Mouse (Mus musculus) left cerebral cortex, adult 8-10 months (tissue): ENCODE data around the gene Pir. TPM values are rescaled to one million over a fixed set of nuclear protein-coding genes. Genes with fewer than 3 reads are reported as not detected.

Source experiments
- DNase-seq, 2 experiments: peaks; one replicate each; pipeline ENCODE4 v3.0.0; 2022; ENCODE audit warnings: low spot score in 2 of 2
- total RNA-seq, 4 experiments: library from RNA; stranded (reverse); gene quantifications; 2 replicates each; pipeline ENCODE4 v1.2.4; 2022

The Pir gene
- total RNA-seq, 4 experiments from 2014 or later, result 8.9 to 11.1 (median 10.4) TPM

DNA sequence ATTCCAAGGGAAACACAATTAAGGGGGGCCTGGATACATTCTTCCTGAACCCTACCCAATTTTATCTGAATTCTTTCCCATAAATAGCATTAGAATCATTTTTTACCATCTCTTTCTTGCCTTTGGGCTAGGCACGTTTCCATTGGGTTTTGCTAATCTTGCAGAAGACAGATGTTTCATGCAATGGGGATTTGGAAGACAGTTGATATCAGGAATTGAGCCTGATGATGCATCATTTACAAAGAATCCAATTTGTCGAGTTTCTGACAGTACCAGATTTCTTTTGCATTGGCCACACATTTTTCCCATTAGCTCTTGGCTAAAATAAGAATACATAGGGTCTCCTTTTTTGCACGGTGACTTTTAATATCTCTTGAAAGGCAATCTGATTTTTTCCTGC is 61.6 kb downstream of the Pir start:
- no peak for DNase-seq

DNA sequence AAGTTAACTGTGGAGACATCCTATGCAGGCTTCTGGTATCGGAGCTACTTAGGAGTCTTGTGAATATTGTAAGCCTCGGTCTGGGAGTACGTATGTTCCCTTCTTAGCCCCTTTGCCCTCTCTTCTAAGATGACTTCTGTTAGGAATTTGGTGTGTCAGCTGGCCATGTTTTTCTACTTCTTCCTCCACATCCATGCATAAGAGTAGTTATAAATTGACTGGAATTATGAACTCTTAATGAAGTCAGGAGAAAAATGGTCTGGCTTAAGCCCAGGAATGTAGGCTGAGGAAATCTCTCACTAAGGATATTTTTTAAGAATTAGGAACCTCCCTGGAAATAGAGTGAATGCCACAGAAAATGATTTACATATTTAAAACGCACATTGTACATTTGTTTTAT is 69.4 kb downstream of the Pir start:
- no peak for DNase-seq

DNA sequence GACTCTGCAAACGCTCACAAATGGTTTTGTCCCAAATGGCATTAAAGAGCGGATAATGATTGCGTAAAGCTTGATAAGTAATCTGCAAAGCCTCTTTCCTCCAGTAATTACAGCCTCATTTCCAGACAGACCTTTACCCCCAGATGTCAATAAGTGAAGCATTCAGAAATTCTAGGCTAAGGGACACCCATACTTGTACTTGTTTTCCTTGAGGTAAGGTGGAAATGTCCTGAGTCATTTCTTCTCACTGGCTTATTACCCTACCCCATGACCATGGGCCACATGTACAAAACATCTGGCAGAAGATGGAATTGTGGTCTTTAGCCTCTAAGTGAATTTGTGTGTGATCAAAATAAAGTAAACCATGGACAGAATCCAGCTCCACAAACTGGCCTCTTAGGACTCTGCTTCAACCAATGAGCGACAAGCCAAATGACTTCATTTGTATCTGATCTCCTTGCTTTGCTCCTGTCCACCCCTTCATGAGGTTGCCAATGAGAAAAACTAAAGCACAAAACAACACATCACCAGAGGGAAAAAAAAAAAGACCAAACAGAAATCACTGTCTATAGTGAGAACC is 76.3 kb downstream of the Pir start:
- no peak for DNase-seq

DNA sequence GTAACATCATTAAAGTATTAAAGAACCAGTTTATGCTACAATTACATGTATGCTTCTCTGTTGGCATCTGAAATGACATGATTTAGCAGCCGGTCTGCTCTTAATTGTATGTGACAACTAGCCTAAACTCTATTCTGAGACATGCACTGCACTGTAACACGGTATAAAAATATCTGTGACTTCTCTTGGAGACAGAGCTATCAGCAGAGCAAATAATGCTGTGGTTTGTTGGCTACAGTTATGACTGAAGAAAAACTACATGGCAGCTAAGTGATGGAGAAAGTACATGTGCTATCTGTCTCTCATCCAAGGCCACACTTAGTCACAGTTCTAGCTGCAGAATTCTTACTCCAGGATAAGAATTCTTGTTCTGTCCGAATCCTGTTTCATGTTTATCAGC is 79.8 kb downstream of the Pir start:
- DNase-seq, result no peak

DNA sequence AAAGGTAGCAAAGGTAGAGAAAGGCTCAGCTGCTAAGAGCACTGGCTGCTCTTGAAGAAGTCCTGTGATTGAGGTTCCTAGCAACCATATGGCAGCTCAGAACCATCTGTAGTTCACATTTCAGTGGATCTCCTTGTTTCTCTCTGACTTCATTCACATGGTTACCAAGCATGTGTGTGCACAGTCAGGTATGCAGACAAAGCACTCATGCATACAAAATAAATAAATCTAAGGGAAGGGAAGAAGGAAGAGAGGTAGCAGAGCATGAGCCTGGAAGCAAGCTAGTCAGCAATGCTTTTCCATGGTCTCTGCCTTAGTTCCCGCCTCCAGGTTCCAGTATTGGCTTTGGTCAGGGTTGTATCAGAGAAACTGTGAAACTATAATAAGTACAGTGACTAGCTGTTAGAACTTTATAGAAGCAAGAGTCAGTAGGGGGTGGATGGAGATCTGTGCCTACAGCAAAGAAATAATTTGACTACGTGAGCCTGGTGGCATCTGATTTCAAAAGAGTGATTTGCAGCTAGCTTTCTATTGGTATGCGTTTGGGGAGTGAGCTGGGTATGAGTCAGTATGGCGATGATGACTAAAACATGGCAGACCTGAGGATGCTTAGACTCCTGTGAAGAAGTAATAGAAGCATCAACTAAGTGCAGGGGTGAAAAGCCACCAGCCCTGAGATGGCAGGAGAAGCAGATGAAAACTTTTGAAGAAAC is 96.1 kb downstream of the Pir start:
- DNase-seq, result no peak

DNA sequence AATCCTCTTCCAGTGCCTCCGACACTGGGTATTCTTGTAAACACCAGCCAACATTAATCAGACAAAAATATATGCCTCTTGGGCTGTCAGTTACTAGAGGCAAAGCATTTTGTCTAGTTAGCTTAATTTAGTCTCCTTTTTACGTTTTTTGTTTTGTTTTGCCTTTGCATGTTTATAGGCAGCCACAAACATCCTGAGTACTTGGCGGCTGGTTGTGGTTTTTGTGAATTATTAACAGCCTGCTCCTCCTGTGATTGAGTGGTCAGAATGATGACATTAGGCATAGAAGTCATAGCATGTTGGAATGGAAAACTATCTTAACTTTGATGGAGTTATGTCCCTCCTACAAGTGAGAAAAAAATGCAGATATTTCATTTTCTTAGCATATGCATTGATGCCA is 101.4 kb downstream of the Pir start:
- no peak for DNase-seq

DNA sequence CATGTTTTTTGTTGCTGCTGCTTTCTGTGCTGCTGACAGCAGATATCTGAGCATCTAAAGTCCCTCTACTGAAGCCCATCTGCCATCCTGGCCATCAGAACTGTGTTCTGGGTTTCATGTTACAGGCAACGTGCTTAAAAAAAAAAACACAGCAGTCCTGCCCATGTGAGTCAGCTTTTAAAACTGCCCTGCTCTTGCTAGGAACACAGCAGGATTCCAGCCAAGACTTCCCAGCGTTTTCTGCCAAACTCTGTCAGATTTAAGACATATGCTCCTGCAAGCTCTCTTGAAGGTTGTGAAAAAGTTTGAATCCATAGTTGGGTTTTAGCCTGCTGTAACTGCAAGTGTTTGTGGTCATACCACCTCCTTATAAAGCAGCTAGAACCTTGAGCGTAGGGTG is 103.9 kb downstream of the Pir start, which contains the start of gene Vegfd:
TSS of gene Vegfd (plus strand) at position 298 of the 400 bp plus-strand sequence.
- DNase-seq, result peak in 1 of 2 experiments; percentile 57

DNA sequence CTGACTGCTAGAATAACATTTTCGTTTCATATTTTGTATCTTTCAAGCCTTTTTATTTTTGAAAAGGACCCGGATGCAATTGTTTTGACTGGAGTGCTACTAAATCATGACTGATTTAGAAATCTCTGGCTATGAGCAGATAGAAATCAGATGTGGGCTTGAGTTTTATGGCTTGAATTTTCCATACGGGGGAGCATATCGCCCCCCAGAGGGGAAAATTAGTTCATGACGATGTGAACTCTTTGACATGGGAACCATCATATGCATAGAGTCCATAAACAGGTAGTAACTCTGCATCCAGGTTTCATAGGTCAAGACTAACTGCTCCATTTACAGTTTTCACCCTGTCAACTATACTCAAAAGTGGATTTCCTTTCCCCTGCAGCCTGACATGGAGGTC is 105.4 kb downstream of the Pir start:
- no peak for DNase-seq

DNA sequence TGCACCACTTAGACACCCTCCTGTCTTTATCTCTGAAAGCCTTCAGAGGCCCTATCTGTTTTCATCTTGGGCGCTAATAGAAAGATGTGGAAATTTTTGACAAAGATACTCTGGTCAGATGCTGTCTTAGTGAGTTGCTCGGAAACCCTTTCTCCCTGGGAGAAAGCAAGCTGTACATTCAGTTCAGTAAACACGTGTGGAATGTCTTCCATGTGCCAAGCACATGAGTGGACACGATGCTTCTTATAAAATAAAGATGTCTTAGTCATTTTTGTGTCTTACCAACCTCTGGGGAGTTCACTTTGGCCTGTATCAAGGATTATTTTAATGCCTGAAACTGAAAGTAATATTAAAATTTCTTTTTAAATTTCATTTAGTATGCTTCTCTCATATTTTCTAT is 110.5 kb downstream of the Pir start:
- DNase-seq, result no peak

DNA sequence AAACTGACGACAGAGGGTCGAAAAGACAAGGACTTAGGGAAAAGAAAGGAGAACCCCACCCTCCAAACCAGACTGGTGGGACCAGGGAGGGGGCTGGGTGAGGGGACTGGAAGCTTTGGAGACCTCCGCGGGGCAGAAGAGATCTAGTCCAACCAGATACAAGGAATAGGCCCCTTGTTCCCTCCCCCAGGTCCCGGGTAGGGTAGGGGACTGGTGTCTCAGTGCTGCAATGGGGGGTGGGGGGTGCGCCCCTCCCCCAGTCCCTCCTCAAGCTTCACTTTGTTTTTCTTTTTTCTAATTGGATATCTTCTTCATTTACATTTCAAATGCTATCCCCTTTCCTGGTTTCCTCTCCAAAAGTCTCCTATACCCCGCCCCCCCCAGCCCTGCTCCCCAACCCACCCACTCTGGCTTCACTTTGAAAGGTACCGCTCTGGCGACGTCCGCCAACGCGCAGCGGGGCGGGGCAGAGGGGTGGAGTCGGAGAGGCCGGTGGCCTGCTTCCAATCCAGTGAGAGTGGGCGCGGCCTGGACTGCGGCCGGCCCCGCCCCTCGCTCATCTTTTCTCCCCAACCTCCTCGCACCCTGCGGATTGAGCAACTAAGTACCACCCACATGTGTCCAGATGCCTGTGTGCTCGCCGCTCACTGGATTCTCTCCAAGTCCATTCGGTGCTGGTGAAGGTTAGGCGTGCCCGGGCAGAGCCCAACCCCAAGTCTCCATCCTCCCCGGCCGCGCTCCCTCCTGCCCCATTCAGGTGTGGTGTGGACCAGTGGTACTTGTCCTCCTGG is 112.6 kb downstream of the Pir start:
- peak; percentile 27 to 66 for DNase-seq

DNA sequence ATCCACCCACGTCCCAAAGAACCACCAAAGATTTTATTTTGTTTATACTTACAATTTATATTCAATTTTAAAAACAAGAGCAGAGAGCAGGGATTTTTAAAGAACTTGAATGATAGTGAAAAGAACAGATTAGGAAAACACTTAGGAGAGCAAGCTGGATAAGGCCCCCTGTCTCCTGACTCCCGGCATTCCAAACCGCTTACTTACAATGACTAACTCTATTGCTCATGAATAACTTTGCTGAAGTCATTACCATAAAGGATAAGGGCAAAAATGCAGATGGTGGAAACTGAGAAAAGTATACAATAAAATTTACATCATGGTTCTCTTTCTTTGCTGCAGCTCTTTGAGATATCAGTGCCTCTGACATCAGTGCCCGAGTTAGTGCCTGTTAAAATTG is 124.9 kb downstream of the Pir start:
- DNase-seq, result no peak

DNA sequence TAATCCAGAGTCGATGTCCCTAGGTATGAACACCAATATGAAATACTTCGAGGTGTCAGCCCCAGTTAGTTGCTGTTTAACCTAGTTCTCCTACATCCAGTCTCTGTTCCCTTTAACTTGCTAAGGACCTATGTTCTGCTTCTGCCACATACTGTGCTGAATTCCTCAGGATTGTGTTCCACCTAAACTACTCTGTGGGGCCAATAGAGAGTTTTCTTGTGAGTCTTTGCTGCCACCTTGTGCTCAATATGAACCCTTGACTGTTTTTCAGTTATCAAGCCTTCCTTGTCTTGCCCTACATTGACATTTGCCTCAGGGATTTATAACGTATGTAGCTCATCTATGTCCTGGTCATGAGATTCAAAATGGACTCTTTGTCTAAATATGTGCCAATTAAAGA is 129.3 kb downstream of the Pir start:
- no peak for DNase-seq

DNA sequence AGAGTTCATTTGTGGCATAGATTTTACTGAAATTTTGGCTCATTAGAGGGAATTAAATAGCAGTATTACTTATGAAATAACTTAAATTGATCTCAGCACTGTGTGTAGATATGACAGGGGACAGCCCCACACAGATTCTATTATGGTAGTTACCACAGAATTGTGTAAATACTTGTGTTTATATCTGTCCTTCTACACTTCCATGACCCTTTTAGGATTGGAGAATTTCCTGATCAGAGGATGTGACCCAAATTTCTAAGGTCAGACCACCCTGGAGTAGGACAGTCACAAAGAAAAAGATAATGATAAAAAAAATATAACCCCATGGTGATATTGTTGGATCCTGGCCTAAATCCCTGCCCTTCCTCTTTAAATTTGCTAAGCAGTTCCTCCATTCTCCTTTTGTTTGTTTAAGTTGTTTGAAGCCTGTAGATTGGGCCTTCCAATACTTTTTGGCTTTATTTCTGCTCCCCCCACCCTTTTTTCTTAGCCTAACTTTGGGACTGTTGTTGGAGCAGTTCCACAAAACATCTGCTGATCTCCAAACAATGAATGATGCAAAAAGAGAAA is 136.0 kb downstream of the Pir start:
- DNase-seq, result no peak

DNA sequence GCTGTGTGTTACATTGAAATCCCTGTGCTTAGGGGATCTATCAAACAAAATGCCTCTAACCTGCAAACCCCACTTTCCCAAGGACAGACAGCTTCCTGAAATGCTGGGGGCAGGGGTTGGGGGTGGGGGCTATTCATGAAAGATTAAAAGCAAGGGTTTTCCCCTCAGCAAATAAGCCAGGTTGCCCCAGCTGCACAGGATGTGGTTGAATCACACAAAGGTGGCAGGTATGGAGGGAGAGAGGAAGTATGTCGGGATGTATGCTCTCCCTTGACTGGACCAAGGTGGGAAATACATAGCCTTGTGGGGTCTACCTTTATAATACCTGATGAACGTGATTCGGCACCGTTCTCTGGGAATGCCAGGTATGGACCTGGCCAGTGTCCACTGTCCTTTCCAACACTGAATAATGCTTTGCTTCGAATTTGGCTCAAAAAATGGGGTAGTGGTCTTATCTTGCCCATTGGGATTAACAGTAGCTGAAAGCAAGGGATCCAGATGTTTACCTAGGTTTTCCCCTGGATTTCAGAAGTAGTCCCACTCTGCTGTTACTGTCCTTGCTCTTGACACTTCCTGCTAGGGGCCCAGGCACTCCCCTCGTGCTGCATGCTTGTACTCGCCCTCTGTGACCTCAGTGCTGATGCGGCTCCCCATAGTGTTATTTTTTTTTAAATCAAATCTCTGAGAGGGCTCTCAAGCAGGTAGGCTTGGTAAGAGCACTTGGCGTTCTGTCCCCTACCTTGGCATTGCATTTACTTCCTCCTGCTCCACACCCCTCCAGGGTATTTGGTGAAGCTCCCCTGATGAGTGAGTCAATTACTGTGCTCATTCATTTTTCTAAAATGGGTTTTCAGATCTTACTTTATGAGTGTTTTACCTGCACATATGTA is 137.2 kb downstream of the Pir start:
- no peak for DNase-seq

DNA sequence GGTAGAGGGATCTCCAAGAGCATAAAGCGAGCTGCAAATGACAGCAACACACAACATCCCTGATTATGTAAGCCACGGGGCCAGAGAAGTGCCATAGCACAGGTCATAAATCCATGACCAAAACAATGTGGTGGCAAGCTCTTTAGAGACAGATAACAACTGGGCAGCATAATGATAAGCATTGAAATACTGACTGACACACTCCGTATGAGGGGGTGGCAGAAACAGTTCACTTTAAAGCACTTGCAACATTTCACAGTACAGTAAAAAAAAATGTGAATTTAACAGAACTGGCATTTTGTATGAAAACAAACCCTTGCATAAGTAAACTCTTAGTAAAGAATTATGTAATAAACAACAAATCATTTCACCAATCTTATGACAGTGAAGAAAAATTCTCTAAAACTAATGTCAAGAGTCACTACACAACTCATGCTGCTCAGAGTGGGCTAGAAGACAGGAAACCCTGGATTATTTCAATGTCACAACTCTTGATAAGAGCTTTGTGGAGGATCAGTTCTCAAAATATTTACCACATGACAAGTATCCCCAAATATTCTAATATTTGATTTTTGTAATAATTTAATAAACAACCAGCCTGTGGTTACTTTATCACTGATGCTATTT is 139.2 kb downstream of the Pir start:
- DNase-seq, result no peak

DNA sequence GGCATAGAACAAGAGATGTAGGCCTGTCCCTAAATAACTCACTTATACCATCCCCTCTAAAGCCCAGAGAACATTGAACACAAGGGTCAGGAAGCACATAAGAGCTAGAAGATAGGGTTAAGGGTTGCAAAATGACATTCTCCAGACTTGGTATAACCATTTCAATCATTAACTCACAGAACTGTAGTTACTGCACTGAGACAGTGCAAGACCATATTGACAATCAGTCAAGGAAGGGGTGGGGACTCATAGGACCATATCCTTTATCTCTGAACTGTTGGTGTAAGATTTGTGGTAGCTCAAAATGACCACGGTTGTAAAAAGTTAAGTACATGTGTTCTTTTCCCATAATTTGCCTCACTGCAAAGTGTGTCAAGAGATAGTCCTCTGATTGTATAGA is 141.4 kb downstream of the Pir start:
- DNase-seq, result no peak

DNA sequence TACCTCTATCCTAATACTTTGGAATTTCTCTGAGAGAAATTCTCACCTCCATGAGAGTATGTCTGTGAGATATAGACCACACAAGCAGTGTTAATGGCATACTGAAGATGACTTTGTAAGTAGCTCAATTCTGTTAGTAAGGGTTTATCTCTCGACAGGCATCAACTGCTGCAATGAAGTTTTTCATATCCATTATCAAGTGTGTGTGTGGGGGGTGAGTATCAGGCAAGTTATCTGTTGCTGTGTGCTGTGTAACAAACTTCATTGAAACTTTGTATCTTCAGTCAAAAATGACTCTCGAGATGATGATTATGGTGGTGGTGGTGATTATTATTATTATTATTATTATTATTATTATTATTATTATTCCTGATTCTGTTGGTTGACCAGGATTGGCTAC is 147.6 kb downstream of the Pir start:
- DNase-seq, result no peak

DNA sequence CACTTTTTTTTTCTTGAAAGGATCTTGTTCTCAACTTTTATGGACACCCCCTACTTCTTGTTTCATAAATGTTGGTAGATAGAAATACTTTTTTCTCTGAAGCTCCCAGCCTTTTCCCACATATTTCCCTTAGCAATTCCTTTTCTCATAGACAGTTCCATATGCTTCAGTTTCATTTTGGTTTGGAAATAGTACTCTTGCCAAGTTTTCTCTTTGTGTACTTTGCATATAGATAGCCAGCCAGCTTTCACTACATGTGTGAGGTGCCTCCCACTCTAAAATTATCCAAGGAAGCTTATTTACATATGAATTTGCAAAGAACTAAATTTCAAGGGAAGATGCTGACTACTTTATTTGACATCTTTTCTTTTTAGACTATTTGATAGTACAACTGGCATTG is 148.8 kb downstream of the Pir start:
- no peak for DNase-seq

DNA sequence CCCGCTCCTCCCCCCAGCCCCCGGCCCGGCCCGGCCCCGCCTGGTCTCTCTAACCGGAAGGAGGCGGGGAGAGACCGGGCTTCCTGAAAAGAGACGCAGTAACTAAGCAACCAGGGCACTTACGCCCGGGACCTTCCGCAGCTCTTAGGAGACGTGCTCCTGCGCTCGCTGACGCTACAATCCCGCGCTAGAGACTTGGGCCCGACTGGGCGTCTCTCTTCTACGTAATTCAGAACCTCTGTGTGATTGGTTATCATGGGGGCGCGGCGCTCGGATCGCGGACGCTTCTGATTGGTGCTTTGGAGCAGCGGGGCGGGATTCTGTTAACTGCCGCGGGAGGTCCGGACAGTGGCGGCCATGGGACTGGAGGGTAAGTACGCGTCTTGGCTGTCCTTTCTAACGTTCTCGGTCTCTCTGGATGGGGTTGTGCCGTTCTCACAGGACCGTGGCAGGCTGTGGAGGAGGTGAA is 150.3 kb downstream of the Pir start, which contains the start of gene Piga:
TSS of gene Piga (plus strand) at position 317 of the 469 bp plus-strand sequence.
- peak; percentile 75 to 96 for DNase-seq

DNA sequence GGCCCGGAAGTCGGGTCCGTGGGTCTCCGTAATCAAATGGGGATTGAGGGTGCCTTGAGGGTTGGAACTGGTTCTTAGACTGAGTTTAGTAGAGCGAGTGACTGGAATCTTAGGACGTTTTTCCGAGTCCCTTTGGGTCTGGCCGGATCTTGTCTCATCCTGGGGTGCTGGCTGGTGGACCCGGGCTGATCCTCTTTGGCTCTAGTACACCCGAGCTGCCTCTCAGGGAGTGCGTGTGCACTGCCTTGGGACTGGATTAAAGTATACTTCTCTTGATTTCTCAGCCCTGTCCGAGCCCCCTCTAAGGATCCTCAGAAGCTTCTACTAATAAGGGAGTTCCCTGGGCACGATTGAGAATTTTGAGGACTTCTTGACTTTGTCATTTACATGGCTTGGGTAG is 150.8 kb downstream of the Pir start:
- no peak for DNase-seq

DNA sequence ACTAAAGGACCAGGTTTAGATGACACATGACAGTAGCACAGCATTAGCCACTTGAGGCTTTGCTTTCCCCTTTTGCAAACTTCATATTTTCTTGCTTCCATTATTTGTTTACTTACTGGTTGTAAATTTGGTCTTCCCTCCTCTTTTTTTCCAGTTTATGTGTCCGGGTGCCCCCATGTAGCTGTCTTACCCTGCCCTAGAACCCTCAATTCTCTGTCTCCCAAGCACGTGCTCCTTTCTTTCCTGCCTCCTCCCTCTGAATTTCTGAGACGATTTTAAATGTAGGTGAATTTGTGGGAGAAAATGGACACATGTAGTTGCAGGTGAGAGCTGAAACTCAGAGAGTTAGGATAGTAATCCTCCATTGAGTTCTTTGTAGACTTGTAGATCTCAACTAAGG is 151.3 kb downstream of the Pir start:
- DNase-seq, result no peak
